Mouse (Mus musculus) heart, embryonic 11.5 days (tissue): ENCODE results near the gene Spock2. TPM values are rescaled to one million over a fixed set of nuclear protein-coding genes. Genes with fewer than 3 reads are reported as not detected.

ENCODE experiments used
- ATAC-seq: fragments of 200-750 bp; cut with Nextera tagmentation; replicated peaks from 2 replicates; pipeline ENCODE4 v1.8.0; 2017; ENCODE audit warnings: moderate library complexity; ENCODE audit not compliant: insufficient number of reproducible peaks, low FRiP score, low TSS enrichment
- H3K27ac ChIP-seq: fragments of 300-500 bp; sonication (generic); 2 replicates; pipeline ENCODE4 v1.5.1; 2014; ENCODE audit warnings: mild to moderate bottlenecking, low read depth, low read length
- H3K27me3 ChIP-seq: fragments of 300-500 bp; sonication (generic); 2 replicates; pipeline ENCODE4 v1.6.1; 2014; ENCODE audit warnings: mild to moderate bottlenecking, low read length, mixed read lengths; ENCODE audit not compliant: control insufficient read depth, insufficient read depth
- H3K36me3 ChIP-seq: fragments of 300-500 bp; sonication (generic); 2 replicates; pipeline ENCODE4 v1.6.1; 2014; ENCODE audit warnings: mild to moderate bottlenecking, low read length, moderate library complexity, mixed read lengths; ENCODE audit not compliant: control insufficient read depth, insufficient read depth
- H3K4me1 ChIP-seq: fragments of 300-500 bp; sonication (generic); 2 replicates; pipeline ENCODE4 v1.6.1; 2014; ENCODE audit warnings: low read length; ENCODE audit not compliant: control insufficient read depth, insufficient read depth
- H3K4me2 ChIP-seq: fragments of 300-500 bp; sonication (generic); 2 replicates; pipeline ENCODE4 v1.6.1; 2014; ENCODE audit warnings: mild to moderate bottlenecking, moderate library complexity
- H3K4me3 ChIP-seq: fragments of 300-500 bp; sonication (generic); 2 replicates; pipeline ENCODE4 v1.5.1; 2014; ENCODE audit warnings: low read depth, low read length
- H3K9ac ChIP-seq: fragments of 300-500 bp; sonication (generic); 2 replicates; pipeline ENCODE4 v1.6.1; 2014; ENCODE audit warnings: mild to moderate bottlenecking, low read depth, low read length, moderate library complexity
- H3K9me3 ChIP-seq: fragments of 300-500 bp; sonication (generic); replicated peaks from 2 replicates; pipeline ENCODE4 v1.6.1; 2016; ENCODE audit warnings: low read length; ENCODE audit not compliant: control insufficient read depth
- WGBS: fragments of 180-500 bp; shearing (Covaris S2); extraction: QIAGEN DNeasy Blood & Tissue Kit; methylation state at CpG from one replicate; pipeline ENCODE4 v1.1.7; 2014; ENCODE audit not compliant: insufficient replicate concordance; 5-methylcytosine and 5-hydroxymethylcytosine counted together
- polyA plus RNA-seq: library from polyadenylated mRNA; unstranded; fragments of >200 nt; fragmentation: Nextera tagmentation; extraction: Ambion mirVana; gene quantifications from 2 replicates; pipeline ENCODE4 v1.2.1, GENCODE M21; 2014

Spock2 gene
- polyA plus RNA-seq, 1 experiment from 2014 or later = 1.2 TPM

DNA sequence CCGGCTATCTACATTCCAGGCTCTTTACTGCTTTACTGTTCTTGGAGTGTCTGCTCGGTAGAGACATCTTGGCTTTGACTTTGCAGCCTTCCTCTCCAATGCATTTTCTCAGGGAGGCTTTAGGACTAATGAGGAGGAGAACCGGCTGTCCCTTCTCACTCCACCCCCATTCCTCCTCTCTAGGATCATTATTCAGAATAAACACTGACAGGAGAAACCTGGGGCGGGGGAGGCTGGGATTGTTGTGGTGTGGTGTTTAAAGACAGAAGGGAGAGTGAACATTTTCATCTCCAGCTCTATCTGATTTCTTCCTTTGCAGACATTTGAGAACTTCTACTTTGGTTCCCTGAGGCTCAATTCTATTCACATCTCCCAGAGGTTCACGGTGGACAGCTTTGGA, 8.2 kb upstream of the Spock2 start:
- no peak overlapping the region for H3K9ac ChIP-seq
- no peak overlapping the region for H3K27ac ChIP-seq
- no peak overlapping the region for H3K4me2 ChIP-seq
- H3K4me3 ChIP-seq = no peak overlapping the region
- H3K9me3 ChIP-seq = no peaks in the 10 kb centered on the region
- WGBS = 75% methylated on average over 5 of the region's 5 CpGs
- H3K27me3 ChIP-seq = peaks cover 23% of the 10 kb centered on the region
- H3K4me1 ChIP-seq = no peaks in the 10 kb centered on the region
- no peak for ATAC-seq
- H3K36me3 ChIP-seq = no peaks in the 10 kb centered on the region; the same call in 1 of the 2 replicates

- Histone ChIP-seq H3K4me1 (peaks cover 12% of the 10 kb centered on the region), H3K4me2 (peak overlapping the region; percentile 97), H3K9me3 (no peaks in the 10 kb centered on the region), H3K27me3 (peaks cover 69% of the 10 kb centered on the region), H3K27ac (no peak overlapping the region), H3K4me3 (no peak overlapping the region; the same call in 1 of the 2 replicates), H3K9ac (no peak overlapping the region), H3K36me3 (no peaks in the 10 kb centered on the region)
- ATAC-seq = no peak
- WGBS = 21% methylated on average over 20 of the region's 20 CpGs
Observed at GRCm38 (mm10) chr10:60105391-60106145, 451 bp upstream of the Spock2 start.

DNA sequence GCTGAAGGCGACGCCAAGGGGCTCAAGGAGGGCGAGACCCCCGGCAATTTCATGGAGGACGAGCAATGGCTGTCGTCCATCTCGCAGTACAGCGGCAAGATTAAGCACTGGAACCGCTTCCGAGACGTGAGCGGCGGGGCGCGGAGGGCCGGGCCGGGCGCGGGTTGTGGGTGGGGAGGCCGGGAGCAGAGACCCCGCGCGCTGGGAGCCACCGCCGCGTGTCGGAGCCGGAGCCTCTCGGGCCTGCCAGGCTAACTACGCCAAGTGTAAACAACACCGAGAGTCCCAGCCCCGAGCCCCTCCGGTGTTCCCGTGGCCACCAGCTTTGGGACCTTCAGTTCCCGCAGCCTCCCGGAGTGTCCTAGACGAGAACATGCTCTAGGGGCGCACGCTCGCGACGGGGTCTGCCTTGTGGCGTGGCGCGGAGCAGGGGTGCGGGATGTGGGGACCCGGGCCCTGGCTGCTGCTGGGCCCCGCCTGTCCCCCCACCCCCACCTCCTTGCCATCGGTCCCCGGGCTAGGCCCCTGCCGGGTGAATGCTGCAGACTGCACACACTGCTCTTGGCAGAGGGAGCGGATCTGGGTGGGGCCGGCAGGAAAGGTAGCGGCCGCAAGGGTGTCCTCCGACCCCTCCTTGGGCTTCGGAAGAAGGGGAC, 640 bp downstream of the Spock2 start:
- H3K36me3 ChIP-seq = no peaks in the 10 kb centered on the region
- H3K4me1 ChIP-seq = peaks cover 12% of the 10 kb centered on the region
- peak overlapping the region; percentile 56 for H3K4me3 ChIP-seq
- no peaks in the 10 kb centered on the region for H3K9me3 ChIP-seq
- ATAC-seq = peak; percentile 31; the same call in 1 of the 2 replicates
- H3K27me3 ChIP-seq = peaks cover 80% of the 10 kb centered on the region
- H3K4me2 ChIP-seq = peak overlapping the region; percentile 97
- H3K9ac ChIP-seq = peak overlapping the region; percentile 54
- under 1% methylated on average over 57 of the region's 57 CpGs for WGBS
- H3K27ac ChIP-seq = no peak overlapping the region

DNA sequence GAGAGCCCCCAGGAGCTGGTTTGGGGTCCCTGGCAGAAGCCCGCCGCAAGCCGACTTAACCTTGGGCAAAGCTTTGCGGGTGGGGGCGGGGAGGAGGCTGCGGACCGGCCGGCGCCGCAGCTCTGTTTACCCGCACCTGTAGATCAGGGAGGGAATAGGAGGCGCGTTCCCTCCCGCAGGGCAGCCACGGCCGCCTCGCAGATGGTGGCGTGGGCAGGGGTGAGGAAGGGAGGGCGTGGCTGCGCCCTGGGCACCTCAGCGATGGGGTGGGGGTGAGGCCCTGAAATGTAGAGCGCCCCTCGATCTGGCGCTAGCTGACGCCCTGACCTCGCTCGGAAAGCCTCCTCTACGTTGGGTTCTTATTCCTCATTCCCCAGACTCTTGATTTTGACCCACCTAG, 1.4 kb downstream of the Spock2 start:
- Histone ChIP-seq H3K4me2 (peak overlapping the region; percentile 97), H3K9me3 (no peaks in the 10 kb centered on the region)
- ATAC-seq = no peak

GRCm38 (mm10) chr10:60108321-60109111, 2.5 kb downstream of the Spock2 start:
- H3K4me2 ChIP-seq = no peak overlapping the region
- no peaks in the 10 kb centered on the region for H3K9me3 ChIP-seq
- ATAC-seq = no peak
- 45% methylated on average over 16 of the region's 17 CpGs for WGBS
- H3K27me3 ChIP-seq = peaks cover 90% of the 10 kb centered on the region
- peaks cover 12% of the 10 kb centered on the region for H3K4me1 ChIP-seq
- no peak overlapping the region for H3K4me3 ChIP-seq
- H3K9ac ChIP-seq = no peak overlapping the region
- no peaks in the 10 kb centered on the region for H3K36me3 ChIP-seq
- no peak overlapping the region for H3K27ac ChIP-seq

More for the DNA sequence above, 1.4 kb downstream of the Spock2 start:
- H3K4me3 ChIP-seq = peak overlapping the region; percentile 56
- 0 out of 2 replicates have a peak overlapping the region, but pooled peaks have one; percentile 54 for H3K9ac ChIP-seq
- H3K27ac ChIP-seq = no peak overlapping the region
- whole genome bisulfite sequencing = under 1% methylated on average over 27 of the region's 28 CpGs
- H3K4me1 ChIP-seq = peaks cover 12% of the 10 kb centered on the region
- no peaks in the 10 kb centered on the region for H3K36me3 ChIP-seq
- H3K27me3 ChIP-seq = peaks cover 83% of the 10 kb centered on the region

- H3K27me3 ChIP-seq = peaks cover 93% of the 10 kb centered on the region
- ATAC-seq = no peak
- no peak overlapping the region for H3K27ac ChIP-seq
- H3K36me3 ChIP-seq = no peaks in the 10 kb centered on the region
- H3K4me2 ChIP-seq = no peak overlapping the region
- H3K9me3 ChIP-seq = no peaks in the 10 kb centered on the region
- peaks cover 12% of the 10 kb centered on the region for H3K4me1 ChIP-seq
- H3K9ac ChIP-seq = no peak overlapping the region
- no peak overlapping the region for H3K4me3 ChIP-seq
- WGBS = 86% methylated on average over 8 of the region's 8 CpGs
Observed at GRCm38 (mm10) chr10:60109336-60109735, 3.3 kb downstream of the Spock2 start.

DNA sequence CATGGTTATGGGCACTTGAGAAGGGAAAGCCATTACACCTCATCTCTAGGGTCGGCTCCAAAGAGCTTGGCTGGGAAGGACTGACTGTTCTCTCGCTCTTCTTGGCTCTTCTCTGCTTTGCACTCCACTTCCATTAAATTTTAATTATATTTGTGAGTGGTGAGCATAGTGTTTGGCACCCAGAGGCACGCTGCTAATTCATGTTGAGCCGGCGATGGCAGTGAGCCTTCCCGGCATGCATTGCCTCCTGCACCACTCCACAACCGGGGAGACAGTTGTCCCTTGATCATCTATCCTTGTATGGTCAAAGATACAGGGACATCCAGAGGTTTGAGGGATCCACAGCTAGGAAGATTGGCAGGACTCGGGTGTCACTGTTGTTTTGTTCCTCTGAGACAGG, 4.0 kb downstream of the Spock2 start:
- Histone ChIP-seq H3K27ac (no peak overlapping the region), H3K36me3 (no peaks in the 10 kb centered on the region), H3K9me3 (no peaks in the 10 kb centered on the region), H3K4me3 (no peak overlapping the region), H3K9ac (no peak overlapping the region), H3K4me2 (no peak overlapping the region), H3K4me1 (peaks cover 12% of the 10 kb centered on the region), H3K27me3 (peaks cover 88% of the 10 kb centered on the region)
- WGBS = 77% methylated on average over 8 of the region's 8 CpGs
- ATAC-seq = no peak

DNA sequence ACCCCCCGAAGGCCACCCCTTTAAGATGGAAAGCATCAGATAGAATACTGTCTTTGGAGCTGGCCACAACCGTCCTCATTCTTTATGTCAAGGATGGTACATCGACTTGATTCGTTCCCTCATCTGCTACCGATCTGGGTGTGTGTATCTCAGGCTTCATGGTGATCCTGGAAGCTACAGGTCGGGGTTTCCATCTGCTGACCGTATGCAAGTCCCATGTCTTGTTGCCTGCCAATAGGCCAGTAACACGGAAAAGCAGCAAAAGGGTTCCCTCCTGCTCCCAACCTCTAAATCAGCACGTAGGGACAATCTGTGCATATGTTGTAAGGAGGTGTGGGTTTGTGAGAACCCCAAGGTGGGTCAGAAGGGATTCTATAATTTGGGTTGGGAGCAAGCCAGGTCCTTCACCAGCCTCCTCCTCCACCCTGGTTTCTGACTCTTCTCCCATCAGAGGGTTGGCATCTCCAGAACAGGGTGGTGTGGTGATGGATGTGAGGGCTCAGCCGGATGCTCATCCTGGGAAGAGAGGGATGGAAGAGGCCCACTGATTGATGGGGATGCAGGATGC, 5.0 kb downstream of the Spock2 start:
- Histone ChIP-seq H3K36me3 (no peaks in the 10 kb centered on the region), H3K4me1 (peaks cover 17% of the 10 kb centered on the region), H3K27me3 (peaks cover 84% of the 10 kb centered on the region), H3K4me3 (no peak overlapping the region), H3K9ac (no peak overlapping the region), H3K9me3 (no peaks in the 10 kb centered on the region), H3K27ac (no peak overlapping the region), H3K4me2 (no peak overlapping the region)
- ATAC-seq = no peak
- whole genome bisulfite sequencing = 79% methylated on average over 10 of the region's 10 CpGs
